Mouse (Mus musculus): Measurements from ENCODE around the gene Jdp2. TPM values are rescaled to one million over a fixed set of nuclear protein-coding genes. Genes with fewer than 3 reads are reported as not detected.

The Jdp2 gene
- polyA plus RNA-seq, 1 experiment, result 8.2 TPM

DNA sequence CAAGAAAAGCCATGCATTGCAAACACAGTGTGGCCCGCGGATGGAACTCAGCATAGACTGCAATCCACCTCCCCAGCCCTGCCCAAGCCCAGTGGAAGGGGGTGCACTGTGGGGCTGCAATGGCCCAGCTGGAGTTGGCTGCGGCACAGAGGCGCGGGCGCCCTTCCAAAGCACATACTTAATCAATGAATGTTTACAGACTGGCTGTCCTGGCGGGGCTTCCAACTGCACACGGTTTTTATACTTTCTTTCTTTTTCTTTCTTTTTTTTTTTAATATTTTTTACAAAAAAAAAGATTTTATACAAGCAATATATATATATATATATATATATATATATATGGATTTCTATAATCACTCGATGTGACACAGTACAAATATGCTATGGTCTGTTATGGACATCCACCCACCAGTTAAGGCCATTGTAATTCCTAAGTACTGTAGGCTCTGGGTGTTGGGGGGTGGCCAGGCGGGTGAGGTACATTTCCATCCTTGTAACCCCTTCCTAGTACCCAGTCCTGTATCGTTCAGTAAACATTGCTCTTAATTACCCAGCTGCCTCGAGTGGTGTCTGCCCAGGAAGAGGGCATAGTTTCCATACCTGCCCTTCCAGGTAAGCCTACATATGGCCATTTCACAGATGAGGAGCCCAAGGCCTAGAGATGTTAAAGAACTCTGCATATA, 40.6 kb downstream of the Jdp2 start:
- Histone ChIP-seq H3K27ac (ENCODE audit: insufficient read depth, low read length) (no peak overlapping the region), H3K27me3 (ENCODE audit: control insufficient read depth, insufficient read depth, low read length) (no peaks in the 10 kb centered on the region), H3K4me3 (ENCODE audit: extremely low read depth, insufficient read depth, insufficient read length) (no peak overlapping the region), H3K36me3 (ENCODE audit: control insufficient read depth, insufficient read depth, low read length) (no peaks in the 10 kb centered on the region), H3K4me1 (ENCODE audit: control insufficient read depth, insufficient read depth, insufficient read length) (peaks cover 2% of the 10 kb centered on the region; the same call in 1 of the 2 replicates)
- DNase-seq (ENCODE audit: low read depth in 1 of 2, low spot score in 2 of 2), result no peak
- no peak for TF ChIP-seq CTCF (IDR thresholded peaks at IDR 0.05; ENCODE audit: extremely low read depth, insufficient read depth, insufficient read length, insufficient replicate concordance)
- TF ChIP-seq POLR2A (IDR thresholded peaks at IDR 0.05; ENCODE audit: low read depth, low read length), result no peak
- WGBS, result 90% methylated on average over 12 of the region's 12 CpGs

- no peaks in the 10 kb centered on the region for H3K36me3 ChIP-seq (ENCODE audit: control insufficient read depth, insufficient read depth, low read length)
- DNase-seq (ENCODE audit: low read depth in 1 of 2, low spot score in 2 of 2), result no peak
- peaks cover 2% of the 10 kb centered on the region; the same call in 1 of the 2 replicates for H3K4me1 ChIP-seq (ENCODE audit: control insufficient read depth, insufficient read depth, insufficient read length)
- no peak overlapping the region for H3K27ac ChIP-seq (ENCODE audit: insufficient read depth, low read length)
- TF ChIP-seq CTCF (IDR thresholded peaks at IDR 0.05; ENCODE audit: extremely low read depth, insufficient read depth, insufficient read length, insufficient replicate concordance) (no peak), POLR2A (IDR thresholded peaks at IDR 0.05; ENCODE audit: low read depth, low read length) (no peak)
- WGBS, result 46% methylated on average over 10 of the region's 10 CpGs
- H3K27me3 ChIP-seq (ENCODE audit: control insufficient read depth, insufficient read depth, low read length), result no peaks in the 10 kb centered on the region
- no peak overlapping the region for H3K4me3 ChIP-seq (ENCODE audit: extremely low read depth, insufficient read depth, insufficient read length)
These were observed 42.2 kb downstream of the Jdp2 start for GRCm38 (mm10) chr12:85640852-85641563.

DNA sequence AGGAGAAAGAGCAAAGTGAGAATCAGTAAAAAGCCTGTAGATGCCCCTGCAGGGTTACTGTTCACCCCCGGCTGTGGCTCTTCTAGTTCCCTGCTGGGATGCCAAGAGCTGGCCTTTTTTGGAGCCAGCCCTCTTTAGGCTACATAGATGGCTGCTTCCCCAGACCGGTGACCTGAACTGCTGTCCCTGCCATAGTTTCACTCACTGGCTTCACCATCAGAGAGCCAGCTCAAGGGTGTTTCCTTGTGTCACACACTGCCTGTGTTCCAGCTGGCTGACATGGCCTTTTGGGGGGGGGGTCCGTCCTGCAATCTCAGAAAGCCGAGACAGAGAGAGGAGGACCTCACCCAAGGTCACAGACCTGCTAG, 42.7 kb downstream of the Jdp2 start:
- WGBS, result 82% methylated on average over 4 of the region's 4 CpGs
- Histone ChIP-seq H3K27ac (ENCODE audit: insufficient read depth, low read length) (no peak overlapping the region), H3K27me3 (ENCODE audit: control insufficient read depth, insufficient read depth, low read length) (no peaks in the 10 kb centered on the region), H3K4me3 (ENCODE audit: extremely low read depth, insufficient read depth, insufficient read length) (no peak overlapping the region), H3K36me3 (ENCODE audit: control insufficient read depth, insufficient read depth, low read length) (no peaks in the 10 kb centered on the region), H3K4me1 (ENCODE audit: control insufficient read depth, insufficient read depth, insufficient read length) (peaks cover 2% of the 10 kb centered on the region; the same call in 1 of the 2 replicates)
- TF ChIP-seq POLR2A (IDR thresholded peaks at IDR 0.05; ENCODE audit: low read depth, low read length), result no peak
- TF ChIP-seq CTCF (IDR thresholded peaks at IDR 0.05; ENCODE audit: extremely low read depth, insufficient read depth, insufficient read length, insufficient replicate concordance), result no peak
- no peak for DNase-seq (ENCODE audit: low read depth in 1 of 2, low spot score in 2 of 2)

DNA sequence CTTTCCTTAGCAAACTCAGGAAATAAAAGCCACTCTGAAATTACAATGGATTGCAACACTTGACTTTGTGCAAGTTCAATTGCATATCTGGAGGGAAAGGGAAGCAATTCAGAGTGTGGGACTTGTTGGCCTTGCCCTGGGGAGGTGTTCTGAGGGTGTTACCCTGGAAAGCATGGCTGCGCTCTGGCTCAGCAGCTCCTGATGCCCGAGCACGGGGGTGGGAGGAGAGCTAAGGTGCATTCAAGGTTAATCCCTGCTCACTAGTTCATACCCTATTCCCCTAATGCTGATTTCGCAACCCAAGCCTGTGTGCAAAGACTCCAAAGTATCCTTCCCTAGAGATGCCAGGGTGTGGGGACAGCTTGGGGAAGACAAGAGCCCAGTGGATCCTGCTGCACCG, 44.9 kb downstream of the Jdp2 start:
- 82% methylated on average over 5 of the region's 5 CpGs for WGBS

GRCm38 (mm10) chr12:85645664-85646063, 46.8 kb downstream of the Jdp2 start:
- Histone ChIP-seq H3K36me3 (ENCODE audit: control insufficient read depth, insufficient read depth, low read length) (no peaks in the 10 kb centered on the region), H3K4me3 (ENCODE audit: extremely low read depth, insufficient read depth, insufficient read length) (no peak overlapping the region), H3K27me3 (ENCODE audit: control insufficient read depth, insufficient read depth, low read length) (no peaks in the 10 kb centered on the region), H3K27ac (ENCODE audit: insufficient read depth, low read length) (no peak overlapping the region), H3K4me1 (ENCODE audit: control insufficient read depth, insufficient read depth, insufficient read length) (no peaks in the 10 kb centered on the region)
- 87% methylated on average over 4 of the region's 4 CpGs for WGBS
- TF ChIP-seq CTCF (IDR thresholded peaks at IDR 0.05; ENCODE audit: extremely low read depth, insufficient read depth, insufficient read length, insufficient replicate concordance), result peak; percentile 14; the same call in 1 of the 2 replicates
- TF ChIP-seq POLR2A (IDR thresholded peaks at IDR 0.05; ENCODE audit: low read depth, low read length), result no peak
- peak in 1 of 2 experiments; percentile 22 for DNase-seq (ENCODE audit: low read depth in 1 of 2, low spot score in 2 of 2)

More for the DNA sequence above, 44.9 kb downstream of the Jdp2 start:
- TF ChIP-seq CTCF (IDR thresholded peaks at IDR 0.05; ENCODE audit: extremely low read depth, insufficient read depth, insufficient read length, insufficient replicate concordance) (no peak), POLR2A (IDR thresholded peaks at IDR 0.05; ENCODE audit: low read depth, low read length) (no peak)
- Histone ChIP-seq H3K27ac (ENCODE audit: insufficient read depth, low read length) (no peak overlapping the region), H3K4me1 (ENCODE audit: control insufficient read depth, insufficient read depth, insufficient read length) (0 out of 2 replicates have a peak, but pooled peaks cover 2% of the 10 kb centered on the region), H3K36me3 (ENCODE audit: control insufficient read depth, insufficient read depth, low read length) (no peaks in the 10 kb centered on the region), H3K27me3 (ENCODE audit: control insufficient read depth, insufficient read depth, low read length) (no peaks in the 10 kb centered on the region), H3K4me3 (ENCODE audit: extremely low read depth, insufficient read depth, insufficient read length) (no peak overlapping the region)
- DNase-seq (ENCODE audit: low read depth in 1 of 2, low spot score in 2 of 2), result no peak

DNA sequence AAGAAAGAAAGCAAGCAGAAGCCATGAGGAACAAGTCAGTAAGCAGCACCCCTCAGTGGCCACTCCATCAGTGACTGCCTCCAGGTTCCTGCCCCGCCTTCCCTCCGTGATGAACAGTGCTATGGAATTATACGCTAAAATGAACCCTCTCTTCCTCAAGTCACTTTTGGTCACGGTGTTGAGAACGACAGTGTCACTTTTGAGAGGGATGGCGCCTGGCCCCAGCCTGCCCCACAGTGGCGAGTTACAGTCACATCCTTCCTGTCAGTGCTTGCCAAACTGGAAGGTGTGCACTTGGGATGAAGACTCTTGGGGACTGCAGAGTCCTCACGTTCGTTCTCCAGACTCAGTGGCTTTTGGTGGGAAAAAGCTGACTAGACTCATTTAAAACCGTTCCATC, 48.5 kb downstream of the Jdp2 start:
- 23% methylated on average over 10 of the region's 10 CpGs for WGBS
- peak in 1 of 2 experiments; percentile 15 for DNase-seq (ENCODE audit: low read depth in 1 of 2, low spot score in 2 of 2)

More for the DNA sequence above, 48.5 kb downstream of the Jdp2 start:
- Histone ChIP-seq H3K4me1 (ENCODE audit: control insufficient read depth, insufficient read depth, insufficient read length) (no peaks in the 10 kb centered on the region), H3K27ac (ENCODE audit: insufficient read depth, low read length) (no peak overlapping the region), H3K36me3 (ENCODE audit: control insufficient read depth, insufficient read depth, low read length) (no peaks in the 10 kb centered on the region), H3K4me3 (ENCODE audit: extremely low read depth, insufficient read depth, insufficient read length) (no peak overlapping the region), H3K27me3 (ENCODE audit: control insufficient read depth, insufficient read depth, low read length) (no peaks in the 10 kb centered on the region)
- TF ChIP-seq CTCF (IDR thresholded peaks at IDR 0.05; ENCODE audit: extremely low read depth, insufficient read depth, insufficient read length, insufficient replicate concordance) (peak; percentile 50; the same call in 1 of the 2 replicates), POLR2A (IDR thresholded peaks at IDR 0.05; ENCODE audit: low read depth, low read length) (no peak)

Measured in spleen, adult 2 months (tissue).